Mouse (Mus musculus): ENCODE results near the gene Syk.

The Syk gene

GRCm38 (mm10) chr13:52603704-52604349 lies 20.9 kb downstream of the Syk start:
- DNase-seq, result no peak

GRCm38 (mm10) chr13:52605006-52605405 lies 22.0 kb downstream of the Syk start:
- no peak for DNase-seq

- DNase-seq, result no peak
Observed at GRCm38 (mm10) chr13:52605911-52606310, 22.9 kb downstream of the Syk start.

DNA sequence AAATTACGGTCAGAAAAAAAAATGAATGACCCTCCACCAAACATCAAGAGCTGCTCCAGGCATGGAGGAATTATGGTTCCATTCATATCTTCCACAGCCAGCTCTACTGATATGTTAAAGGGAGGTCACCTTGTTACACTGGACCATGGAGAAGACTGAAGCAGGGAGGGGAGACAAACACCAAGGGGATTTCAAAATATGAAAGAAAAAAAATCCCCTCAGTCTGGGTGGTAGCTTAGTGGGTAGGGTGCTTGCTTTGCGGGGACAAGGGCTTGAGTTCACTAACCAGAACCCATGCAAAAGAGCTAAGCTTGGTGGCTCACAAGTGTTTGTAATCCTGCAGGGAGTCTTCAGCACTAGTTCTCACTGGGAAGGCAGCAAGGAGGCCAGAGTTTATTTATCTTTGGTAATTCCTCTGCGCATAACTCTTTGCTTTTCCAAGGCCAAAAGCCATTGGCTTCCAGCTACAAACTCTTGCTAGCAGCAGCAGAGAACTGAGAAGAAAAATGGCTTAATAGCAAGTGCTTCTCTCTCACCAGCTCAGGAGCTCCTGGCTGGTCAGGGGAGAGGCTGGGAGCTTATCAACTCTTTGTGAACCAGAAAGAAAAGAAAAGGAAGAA lies 23.8 kb downstream of the Syk start:
- DNase-seq, result no peak

- no peak for DNase-seq
Observed at GRCm38 (mm10) chr13:52607964-52608363, 25.0 kb downstream of the Syk start.

DNA sequence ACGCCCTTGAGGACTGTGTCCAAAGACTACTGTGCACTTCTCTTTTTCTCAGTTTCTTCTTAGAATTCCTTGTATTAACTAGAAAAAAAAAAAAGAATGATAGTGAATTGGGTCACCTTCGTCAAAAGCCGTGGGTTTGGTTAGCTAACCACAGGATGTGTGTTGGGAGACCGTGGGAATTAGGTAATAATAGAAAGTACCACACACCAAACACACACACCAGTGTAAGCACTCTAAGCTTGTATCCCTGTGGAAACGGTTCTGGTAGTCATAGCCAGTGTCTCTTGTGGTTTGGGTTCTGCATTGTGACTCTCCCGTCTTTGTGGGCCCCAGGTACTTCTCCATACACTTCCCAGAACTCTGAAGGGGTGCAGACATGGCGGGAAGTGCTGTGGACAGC lies 27.5 kb downstream of the Syk start:
- DNase-seq, result no peak

DNA sequence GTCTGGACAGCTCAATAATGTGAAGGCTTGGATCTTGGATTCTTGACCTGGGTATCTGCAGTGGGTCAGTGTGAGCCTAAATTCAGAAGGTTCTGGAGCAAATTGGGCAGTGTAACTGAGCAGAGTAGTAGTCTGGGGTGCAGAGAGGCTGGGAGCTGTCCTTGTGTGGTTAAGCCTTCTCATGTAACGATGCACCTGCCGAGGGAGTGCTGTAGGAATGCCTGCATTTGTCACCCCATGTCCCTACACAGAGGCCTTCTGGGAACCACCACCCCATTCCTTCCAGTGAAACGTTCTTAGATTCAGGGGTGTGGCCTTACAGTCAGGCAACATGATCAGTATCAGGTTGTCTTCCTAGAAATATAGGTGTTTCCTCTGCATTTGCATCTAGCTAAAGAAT lies 30.3 kb downstream of the Syk start:
- no peak for DNase-seq

DNA sequence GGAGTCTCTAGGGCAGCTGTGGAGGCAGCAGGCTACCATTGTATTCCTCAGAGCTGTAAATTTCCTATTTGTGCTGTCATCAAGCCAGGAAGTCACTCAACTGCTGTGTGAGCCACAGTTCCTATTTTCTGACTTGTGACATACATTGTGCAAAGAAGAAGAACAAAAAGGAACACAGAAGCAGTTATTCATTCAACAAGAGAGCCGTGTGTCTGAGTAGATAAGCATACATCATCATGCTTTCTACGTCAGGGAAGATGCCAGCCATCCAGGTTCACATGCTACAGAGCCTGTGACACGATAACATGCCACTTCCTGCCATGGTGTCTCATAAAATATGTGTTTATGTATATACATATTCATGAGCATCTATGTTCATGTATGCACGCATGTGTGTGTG lies 32.1 kb downstream of the Syk start:
- no peak for DNase-seq

GRCm38 (mm10) chr13:52617096-52617714 lies 34.2 kb downstream of the Syk start:
- DNase-seq, result no peak

- no peak for DNase-seq
Observed at GRCm38 (mm10) chr13:52618592-52618991, 35.6 kb downstream of the Syk start.

GRCm38 (mm10) chr13:52619482-52619881 lies 36.5 kb downstream of the Syk start:
- DNase-seq, result no peak

- peak; percentile 29 for DNase-seq
Observed at GRCm38 (mm10) chr13:52624038-52624437, 41.1 kb downstream of the Syk start.

DNA sequence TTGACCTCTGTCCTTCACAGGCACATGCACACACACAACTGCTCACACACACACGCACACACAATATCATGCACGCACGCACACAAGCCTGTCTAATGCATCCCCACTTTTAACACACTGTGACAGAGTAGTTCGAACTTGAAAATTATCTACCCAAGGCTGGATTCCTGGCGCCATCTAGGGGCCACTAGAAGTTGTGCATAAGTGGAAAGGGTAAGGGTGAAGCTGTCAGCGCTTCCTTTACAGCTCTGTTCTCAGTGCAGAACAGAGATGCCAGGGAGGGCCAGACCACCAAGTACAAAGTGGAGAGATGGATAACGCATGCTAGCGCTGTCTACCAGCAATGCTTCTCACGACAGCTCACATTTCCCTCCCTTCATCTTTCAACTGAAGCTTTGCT lies 45.6 kb downstream of the Syk start:
- DNase-seq, result peak; percentile 19

DNA sequence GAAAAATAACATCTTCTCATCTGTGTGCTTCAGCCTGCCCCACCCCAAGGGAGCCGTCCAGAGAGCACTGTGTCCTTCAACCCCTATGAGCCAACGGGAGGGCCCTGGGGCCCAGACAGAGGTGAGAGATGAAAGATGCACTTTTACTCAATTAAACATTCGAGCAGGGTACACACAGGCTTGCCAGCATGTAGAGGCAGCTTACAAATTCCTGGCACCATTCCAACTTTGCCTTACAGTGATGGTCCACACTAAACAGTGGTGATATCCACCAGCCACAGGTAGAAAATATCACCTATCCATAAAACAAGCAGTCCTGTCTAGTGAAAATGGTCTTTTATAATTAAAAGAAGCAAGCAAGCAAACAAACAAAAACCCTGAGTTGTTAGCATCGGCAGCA lies 48.7 kb downstream of the Syk start:
- no peak for DNase-seq

DNA sequence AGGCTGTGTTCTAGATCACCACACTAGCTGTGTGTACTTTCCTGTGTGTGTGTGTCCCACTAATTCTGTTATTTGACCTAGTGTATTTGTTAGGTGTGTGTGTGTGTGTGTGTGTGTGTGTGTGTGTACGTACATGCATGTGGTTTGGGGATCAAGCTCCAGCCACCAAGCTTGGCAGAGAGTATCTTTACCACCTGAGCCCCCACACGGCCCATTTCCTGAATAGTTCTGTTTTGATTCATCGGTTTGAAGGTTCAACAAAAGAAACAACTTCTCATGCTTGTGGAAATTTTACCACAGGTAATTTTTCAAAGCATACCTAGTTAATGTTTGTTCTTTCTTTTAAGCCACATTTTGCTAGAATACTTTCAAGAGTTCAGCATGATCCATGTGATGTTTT lies 52.5 kb downstream of the Syk start:
- DNase-seq, result no peak

- no peak for DNase-seq
Observed at GRCm38 (mm10) chr13:52636176-52636748, 53.3 kb downstream of the Syk start.

GRCm38 (mm10) chr13:52646566-52646965 lies 63.6 kb downstream of the Syk start:
- no peak for DNase-seq

DNA sequence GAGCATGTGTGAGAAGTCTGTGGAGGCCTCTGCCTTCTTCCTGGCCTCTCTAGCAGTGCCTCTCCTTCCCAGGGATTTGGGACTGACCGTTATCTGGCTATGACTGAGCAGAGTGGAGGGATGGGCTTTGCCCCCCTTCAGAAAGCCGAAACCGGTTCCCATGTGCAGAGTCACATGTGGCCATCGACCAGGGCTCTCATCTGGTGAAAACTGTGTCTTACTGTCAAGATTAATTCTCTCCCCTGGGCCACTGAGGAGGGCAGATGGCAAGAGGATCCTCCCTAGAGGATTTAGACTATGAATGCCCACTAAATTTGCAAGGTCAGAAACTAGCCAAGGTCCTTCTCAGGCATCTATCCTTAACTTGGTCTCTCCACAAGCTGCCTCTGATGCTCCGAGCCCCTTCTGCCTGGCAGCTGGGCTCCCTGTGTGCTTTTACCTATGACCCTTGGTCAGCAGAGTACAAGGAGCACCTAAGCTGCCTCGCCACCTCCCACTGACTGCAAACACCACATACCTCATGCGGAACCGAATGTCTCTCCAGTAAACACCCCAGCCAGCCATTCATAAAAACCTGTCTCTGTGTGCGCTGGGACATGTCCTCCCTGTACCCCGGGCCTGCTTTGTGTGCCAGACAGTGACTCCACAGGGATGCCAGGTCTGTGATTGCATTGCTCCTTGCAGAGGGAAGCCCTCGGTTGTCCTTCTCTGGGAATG lies 65.2 kb downstream of the Syk start:
- no peak for DNase-seq

DNA sequence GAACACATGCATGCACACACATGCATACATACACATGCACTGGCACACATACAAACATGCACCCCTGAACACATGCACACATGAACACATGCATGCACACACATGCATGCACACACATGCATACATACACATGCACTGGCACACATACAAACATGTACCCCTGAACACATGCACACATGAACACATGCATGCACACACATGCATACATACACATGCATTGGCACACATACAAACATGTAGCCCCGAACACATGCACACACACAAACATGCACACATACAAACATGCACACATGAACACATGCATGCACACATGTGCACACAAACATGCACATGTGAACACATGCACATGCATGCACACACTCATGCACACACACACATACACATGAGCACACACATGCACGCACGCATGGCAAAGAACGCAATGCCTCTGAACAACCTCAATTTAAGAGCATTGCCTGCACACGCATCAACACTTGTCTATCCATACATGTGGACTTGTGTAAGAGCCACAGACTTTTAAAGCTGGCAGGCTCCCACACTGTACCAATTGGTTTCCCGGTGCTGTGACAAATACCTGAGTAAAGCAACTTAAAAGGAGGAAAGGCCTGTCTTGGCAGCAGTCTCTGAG lies 66.9 kb downstream of the Syk start:
- DNase-seq, result no peak

GRCm38 (mm10) chr13:52651383-52652252 lies 68.6 kb downstream of the Syk start:
- peak; percentile 76 for DNase-seq

- no peak for DNase-seq
Observed at GRCm38 (mm10) chr13:52652253-52652628, 69.3 kb downstream of the Syk start.
